Comparison of ENCODE assay signal across 1 mouse cellular context in genomic region chr9:63602043-63602939, GRCm38 (mm10).
TF ChIP-seq lines count a peak whose summit lies in the region.

Gene Iqch (minus strand): TSS chr9:63602493.
Gene Aagab (plus strand): TSS chr9:63602660.

TF ChIP-seq in MEL, 35 proteins besides CTCF, POLR2A, EP300 and RAD21 (continued from another document):
- TF ChIP-seq MAX (IDR thresholded peaks at IDR 0.05; ENCODE audit: low read length) = no peak; the same call in 1 of the 2 replicates
- TF ChIP-seq RCOR1 (IDR thresholded peaks at IDR 0.05; ENCODE audit: low read depth, low read length) = 0 out of 2 replicates have a peak, but pooled peaks have one; percentile 14
- TF ChIP-seq ZC3H11A (IDR thresholded peaks at IDR 0.05; ENCODE audit: low read depth, low read length) = no peak
- 0 out of 2 replicates have a peak, but pooled peaks have one; percentile 69 for TF ChIP-seq MAZ (IDR thresholded peaks at IDR 0.05; ENCODE audit: low read depth, low read length)
- TF ChIP-seq SIN3A (IDR thresholded peaks at IDR 0.05; ENCODE audit: low read length) = peak; percentile 98
- peak; percentile 41; the same call in 1 of the 2 replicates for TF ChIP-seq MYC (IDR thresholded peaks at IDR 0.05; ENCODE audit: low read depth, low read length)
- TF ChIP-seq GABPA (IDR thresholded peaks at IDR 0.05; ENCODE audit: low read depth, low read length) = no peak
- TF ChIP-seq USF2 (IDR thresholded peaks at IDR 0.05; ENCODE audit: borderline replicate concordance in 1 of 2, insufficient read depth in 1 of 2, low read depth in 1 of 2, low read length in 2 of 2) = no peak
- TF ChIP-seq USF1 (IDR thresholded peaks at IDR 0.05; ENCODE audit: low read depth, low read length) = no peak
- TF ChIP-seq ZMIZ1 (IDR thresholded peaks at IDR 0.05; ENCODE audit: low read depth, low read length) = peak; percentile 58; the same call in 1 of the 2 replicates
- TF ChIP-seq MXI1 (IDR thresholded peaks at IDR 0.05; ENCODE audit: low read depth, low read length) = peak; percentile 87
- no peak for TF ChIP-seq MYB (IDR thresholded peaks at IDR 0.05; ENCODE audit: low read depth, low read length)
